Mouse (Mus musculus): ENCODE data around the gene Ankrd54.

GRCm38 (mm10) chr15:79065086-79065770 lies 2.5 kb upstream of the Ankrd54 start:
- TF ChIP-seq CTCF (IDR thresholded peaks at IDR 0.05; ENCODE audit: extremely low read depth, insufficient read length, insufficient replicate concordance, low read depth, low read length) (no peak), POLR2A (IDR thresholded peaks at IDR 0.05; ENCODE audit: low read depth, low read length) (no peak)
